Mouse (Mus musculus): ENCODE measurements at regions not wholly inside any gene's neighbourhood (a gene's known extent, or its start where the extent isn't known, plus 50 kb on each side); places are given as distances from the start of the nearest gene placed in this dataset.

DNA sequence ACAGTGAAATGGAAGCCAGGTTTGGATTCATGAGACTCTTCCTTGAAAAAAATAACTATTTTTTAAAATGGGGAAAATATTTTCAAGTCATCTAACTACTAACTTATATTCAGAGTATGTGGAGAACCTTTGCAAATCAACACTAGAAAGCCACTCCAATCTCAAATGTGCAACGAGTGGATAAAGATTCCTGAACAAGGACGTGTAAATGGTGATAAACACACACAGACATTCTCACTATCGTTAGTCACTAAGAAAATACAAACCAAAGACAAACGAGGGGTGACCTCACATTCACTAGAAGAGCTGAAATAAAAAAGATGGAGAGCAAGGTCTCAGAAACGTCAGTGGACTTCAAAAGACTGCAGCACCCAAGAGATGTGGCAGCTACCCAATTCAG is 69.8 kb upstream of the Pmfbp1 start:
- ChIA-PET POLR2A (interaction anchor here in 1 of 4 experiments (1.2 kb wide), 1 partner anchor 11 kb away, joined by 3 read pairs; no protein-coding TSS in a partner anchor), CTCF (interaction anchor here in 1 of 4 experiments (1.1 kb wide), 1 partner anchor 10 kb away, joined by 3 read pairs; no protein-coding TSS in a partner anchor)

DNA sequence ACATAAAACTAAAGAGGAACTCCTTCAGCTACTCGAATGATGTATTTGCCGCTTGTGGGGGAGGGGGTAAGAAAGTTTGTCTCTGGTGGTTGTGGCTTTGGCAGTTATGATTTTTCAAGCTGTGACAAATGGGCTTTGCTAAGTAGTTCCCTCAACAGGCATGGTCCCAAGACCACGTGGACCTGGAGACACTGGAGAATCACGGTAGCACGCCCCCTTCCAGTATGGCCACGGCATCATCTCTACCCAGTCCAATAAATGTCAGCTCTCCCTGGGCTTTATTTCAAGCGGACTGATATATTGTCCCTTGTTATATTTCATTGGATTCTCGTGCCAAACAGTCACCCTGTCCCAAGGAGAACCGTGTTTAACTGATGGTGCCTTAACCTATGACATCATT is 65.3 kb upstream of the Pmfbp1 start:
- POLR2A ChIA-PET, result no interaction called here
- CTCF ChIA-PET, result interaction anchor here in 1 of 4 experiments (0.7 kb wide), 1 partner anchor 685 kb away, joined by 3 read pairs; no protein-coding TSS in a partner anchor

DNA sequence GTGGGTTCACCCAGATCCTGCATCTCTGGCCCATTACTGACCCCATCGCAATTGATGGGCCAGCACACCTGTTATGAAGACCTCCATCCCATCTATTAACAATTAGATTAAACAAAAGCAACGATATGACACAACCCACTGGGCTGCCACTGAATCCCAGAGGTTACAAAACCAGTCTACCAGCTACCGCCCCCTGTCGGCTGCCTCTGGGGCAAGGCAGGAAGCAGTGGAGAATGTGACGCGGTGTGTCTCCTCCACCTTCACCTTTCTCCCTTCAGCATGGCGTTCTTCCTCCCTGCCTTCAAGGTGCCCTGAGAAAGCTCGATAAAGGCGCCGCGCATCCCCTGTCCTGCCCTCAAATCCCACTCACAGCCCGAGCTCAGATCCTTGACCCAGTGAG is 59.3 kb upstream of the Pmfbp1 start:
- CTCF ChIA-PET, result interaction anchor here (0.6 to 1.9 kb wide), 9 partner anchors 12 to 1943 kb away, joined by 3 to 11 read pairs (median 5); no protein-coding TSS in a partner anchor
- POLR2A ChIA-PET, result interaction anchor here in 1 of 4 experiments (0.8 kb wide), 1 partner anchor 11 kb away, joined by 3 read pairs; no protein-coding TSS in a partner anchor

DNA sequence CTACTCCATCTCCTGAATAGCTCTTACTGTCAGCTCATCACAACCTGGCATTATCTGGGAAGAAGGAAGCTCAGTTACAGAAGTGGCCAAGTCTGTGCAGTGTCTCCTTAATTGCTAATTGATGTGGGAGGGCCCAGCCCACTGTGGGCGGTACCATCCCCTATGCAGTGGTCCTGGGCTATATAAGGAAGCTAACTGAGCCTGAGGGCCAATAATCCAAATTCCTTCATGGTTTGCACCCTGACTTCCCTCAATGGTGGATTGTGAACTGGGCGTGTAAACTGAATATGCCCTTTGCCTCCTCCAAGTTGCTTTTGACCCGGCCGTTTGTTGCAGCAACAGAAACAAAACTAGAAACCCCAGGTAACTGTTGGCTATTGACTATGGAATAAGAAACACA is 57.8 kb upstream of the Pmfbp1 start:
- ChIA-PET CTCF (interaction anchor here in 2 of 4 experiments (0.7 to 1.9 kb wide), 3 partner anchors 23 to 100 kb away, joined by 4 to 11 read pairs (median 4); no protein-coding TSS in a partner anchor), POLR2A (interaction anchor here in 1 of 4 experiments (1.0 to 2.2 kb wide), 4 partner anchors 8 to 23 kb away, joined by 3 to 6 read pairs (median 4); no protein-coding TSS in a partner anchor)

DNA sequence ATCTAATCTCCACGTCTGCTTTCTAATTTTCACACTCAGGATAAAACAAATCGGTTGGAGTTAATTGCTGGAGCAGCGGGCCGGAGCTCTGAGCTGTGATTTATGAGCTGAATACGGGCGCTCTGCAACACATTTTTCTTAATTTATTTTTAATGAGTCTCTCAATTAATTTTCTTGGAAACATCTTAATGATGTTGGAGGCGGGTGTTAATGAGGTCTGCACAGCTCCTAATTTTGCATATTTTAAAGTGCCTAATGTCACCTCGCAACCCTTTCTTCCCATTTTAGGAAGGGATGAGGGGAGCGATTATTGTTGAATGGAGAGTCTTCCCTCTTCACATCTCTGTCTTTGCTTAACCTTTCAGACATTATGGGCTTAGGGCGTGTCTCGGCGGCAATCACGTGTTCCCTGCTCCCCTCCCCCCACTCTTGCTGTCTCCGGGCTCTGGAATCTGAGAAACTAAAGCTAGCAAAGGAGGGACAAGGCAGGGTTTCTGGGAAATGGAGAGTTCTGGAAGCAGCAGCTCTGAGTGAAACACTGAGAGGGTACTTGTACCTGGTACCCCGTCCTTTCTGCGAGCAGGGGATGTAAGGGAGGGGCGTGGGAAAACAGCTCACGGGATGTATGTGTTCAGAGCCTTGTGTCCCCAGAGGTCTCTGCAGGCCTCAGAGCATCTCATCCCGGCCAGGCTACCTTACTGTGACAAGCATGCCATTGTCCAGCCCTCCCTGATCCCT is 56.8 kb upstream of the Pmfbp1 start:
- POLR2A ChIA-PET, result interaction anchor here in 3 of 4 experiments (0.5 to 2.2 kb wide), 9 partner anchors 10 to 34 kb away, joined by 3 to 8 read pairs (median 4); no protein-coding TSS in a partner anchor
- CTCF ChIA-PET, result interaction anchor here in 2 of 4 experiments (0.6 to 0.9 kb wide), 2 partner anchors 25 to 452 kb away, joined by 3 read pairs; no protein-coding TSS in a partner anchor

DNA sequence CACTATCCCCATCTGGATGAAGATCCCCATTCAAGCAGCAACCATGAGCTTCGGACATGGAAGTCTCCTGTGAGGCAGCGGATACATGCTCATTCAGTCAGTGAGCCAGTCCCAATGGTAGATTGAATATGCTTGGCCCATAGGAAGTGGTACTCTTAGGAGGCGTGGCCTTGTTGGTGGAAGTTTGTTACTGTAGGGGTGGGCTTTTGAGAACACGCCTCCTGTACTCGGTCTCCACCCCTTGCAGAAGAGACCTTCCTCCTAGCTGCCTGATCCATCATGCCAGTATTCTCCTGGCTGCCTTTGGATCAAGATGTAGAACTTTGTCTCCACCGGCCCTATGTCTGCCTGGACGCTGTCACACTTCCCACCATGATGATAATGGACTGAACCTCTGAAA is 55.3 kb upstream of the Pmfbp1 start:
- CTCF ChIA-PET, result interaction anchor here in 1 of 4 experiments (0.6 kb wide), 1 partner anchor 25 kb away, joined by 3 read pairs; no protein-coding TSS in a partner anchor
- POLR2A ChIA-PET, result interaction anchor here in 2 of 4 experiments (0.6 to 0.9 kb wide), 3 partner anchors 8 to 28 kb away, joined by 3 to 4 read pairs (median 3); no protein-coding TSS in a partner anchor
